23 mouse cellular contexts compared by ENCODE assay signal in genomic region chr3:123172151-123172550, GRCm38 (mm10).
"Had no signal": no experiment of that assay in that cellular context is flagged by ENCODE, and none has a peak within 500 bp of the region (broad histone marks: within the 10 kb centered on the region; RNA-seq: fewer than 3 reads in every experiment).

No protein-coding gene starts in this region.

- H3K9me3 ChIP-seq: heart, embryonic 13.5 days; heart, embryonic 15.5 days; hindbrain, embryonic 13.5 days; hindbrain, embryonic 15.5 days; kidney, embryonic 15.5 days; limb, embryonic 10.5 days; limb, embryonic 12.5 days; liver, embryonic 13.5 days; liver, embryonic 15.5 days had no signal

- H3K27ac ChIP-seq: heart, embryonic 13.5 days; heart, embryonic 15.5 days; hindbrain, embryonic 13.5 days; hindbrain, embryonic 15.5 days; hindbrain, postnatal 0 days; kidney, embryonic 15.5 days; kidney, postnatal 0 days; limb, embryonic 10.5 days; limb, embryonic 12.5 days; liver, embryonic 13.5 days; liver, embryonic 15.5 days had no signal

- H3K36me3 ChIP-seq: heart, embryonic 13.5 days; heart, embryonic 15.5 days; hindbrain, embryonic 13.5 days; hindbrain, embryonic 15.5 days; kidney, embryonic 15.5 days; limb, embryonic 10.5 days; limb, embryonic 12.5 days; liver, embryonic 13.5 days; liver, embryonic 15.5 days had no signal

- H3K4me1 ChIP-seq: hindbrain, embryonic 13.5 days; hindbrain, embryonic 15.5 days; liver, embryonic 13.5 days; liver, embryonic 15.5 days had no signal

- DNase-seq: gastrocnemius, postnatal 14 days; gastrocnemius, postnatal 36 days; heart, adult 18-20 months; heart, postnatal 14 days; heart, postnatal 36 days; kidney, adult 11 months; kidney, adult 2 months; kidney, adult 9 months; kidney, postnatal 14 days; kidney, postnatal 36 days; layer of hippocampus, postnatal 36 days; liver; liver, embryonic 13.5 days had no signal

- H3K27me3 ChIP-seq: heart, embryonic 13.5 days; heart, embryonic 15.5 days; hindbrain, embryonic 13.5 days; hindbrain, embryonic 15.5 days; kidney, embryonic 15.5 days; liver, embryonic 13.5 days; liver, embryonic 15.5 days had no signal

- H3K4me3 ChIP-seq: heart, embryonic 13.5 days; heart, embryonic 15.5 days; hindbrain, embryonic 13.5 days; hindbrain, embryonic 15.5 days; kidney, embryonic 15.5 days; limb, embryonic 10.5 days; limb, embryonic 12.5 days; liver, embryonic 13.5 days; liver, embryonic 15.5 days had no signal
